Mouse (Mus musculus): ENCODE measurements around the gene Rps5. TPM values are rescaled to one million over a fixed set of nuclear protein-coding genes. Genes with fewer than 3 reads are reported as not detected.

The Rps5 gene
- polyA plus RNA-seq, 1 experiment from 2014 or later = 561 TPM

GRCm38 (mm10) chr7:12887585-12887984 lies 34.5 kb upstream of the Rps5 start:
- TF ChIP-seq CTCF (IDR thresholded peaks at IDR 0.05; ENCODE audit: low read depth) = no peak
- no peak overlapping the region for H3K4me3 ChIP-seq (ENCODE audit: low read depth, low read length)
- no peak overlapping the region for H3K27ac ChIP-seq (ENCODE audit: low read depth, low read length)
- peaks cover 40% of the 10 kb centered on the region; the same call in 1 of the 2 replicates for H3K36me3 ChIP-seq (ENCODE audit: control insufficient read depth, insufficient read depth)
- no peak overlapping the region for H3K4me2 ChIP-seq (replicated peaks; ENCODE audit: low read depth)
- WGBS = 87% methylated on average over 5 of the region's 5 CpGs
- ATAC-seq = no peak
- H3K9me3 ChIP-seq (ENCODE audit: control insufficient read depth) = no peaks in the 10 kb centered on the region
- no peak overlapping the region for H3K9ac ChIP-seq (ENCODE audit: low read depth, low read length)
- H3K4me1 ChIP-seq (replicated peaks; ENCODE audit: control insufficient read depth, insufficient read depth, low read length) = no peaks in the 10 kb centered on the region
- H3K27me3 ChIP-seq (replicated peaks; ENCODE audit: control insufficient read depth, insufficient read depth, low read length) = no peaks in the 10 kb centered on the region

GRCm38 (mm10) chr7:12890928-12891327 lies 31.2 kb upstream of the Rps5 start:
- Histone ChIP-seq H3K4me3 (ENCODE audit: low read depth, low read length) (no peak overlapping the region), H3K36me3 (ENCODE audit: control insufficient read depth, insufficient read depth) (peaks cover 32% of the 10 kb centered on the region; the same call in 1 of the 2 replicates), H3K9ac (ENCODE audit: low read depth, low read length) (no peak overlapping the region), H3K9me3 (ENCODE audit: control insufficient read depth) (no peaks in the 10 kb centered on the region), H3K27ac (ENCODE audit: low read depth, low read length) (no peak overlapping the region), H3K4me1 (replicated peaks; ENCODE audit: control insufficient read depth, insufficient read depth, low read length) (no peaks in the 10 kb centered on the region), H3K27me3 (replicated peaks; ENCODE audit: control insufficient read depth, insufficient read depth, low read length) (no peaks in the 10 kb centered on the region), H3K4me2 (replicated peaks; ENCODE audit: low read depth) (no peak overlapping the region)
- ATAC-seq = no peak
- WGBS = 92% methylated on average over 14 of the region's 14 CpGs
- no peak for TF ChIP-seq CTCF (IDR thresholded peaks at IDR 0.05; ENCODE audit: low read depth)

GRCm38 (mm10) chr7:12891334-12891733 lies 30.8 kb upstream of the Rps5 start:
- H3K4me3 ChIP-seq (ENCODE audit: low read depth, low read length) = no peak overlapping the region
- ATAC-seq = no peak
- H3K27me3 ChIP-seq (replicated peaks; ENCODE audit: control insufficient read depth, insufficient read depth, low read length) = no peaks in the 10 kb centered on the region
- H3K36me3 ChIP-seq (ENCODE audit: control insufficient read depth, insufficient read depth) = peaks cover 28% of the 10 kb centered on the region; the same call in 1 of the 2 replicates
- no peak overlapping the region for H3K9ac ChIP-seq (ENCODE audit: low read depth, low read length)
- no peak for TF ChIP-seq CTCF (IDR thresholded peaks at IDR 0.05; ENCODE audit: low read depth)
- H3K4me2 ChIP-seq (replicated peaks; ENCODE audit: low read depth) = no peak overlapping the region
- H3K9me3 ChIP-seq (ENCODE audit: control insufficient read depth) = no peaks in the 10 kb centered on the region
- no peak overlapping the region for H3K27ac ChIP-seq (ENCODE audit: low read depth, low read length)
- no peaks in the 10 kb centered on the region for H3K4me1 ChIP-seq (replicated peaks; ENCODE audit: control insufficient read depth, insufficient read depth, low read length)
- WGBS = 79% methylated on average over 1 of the region's 1 CpGs

GRCm38 (mm10) chr7:12897655-12898410 lies 24.3 kb upstream of the Rps5 start, which contains the start of gene Zscan22:
Zscan22 (plus strand) TSS chr7:12897815.
- Histone ChIP-seq H3K27me3 (replicated peaks; ENCODE audit: control insufficient read depth, insufficient read depth, low read length) (no peaks in the 10 kb centered on the region), H3K4me1 (replicated peaks; ENCODE audit: control insufficient read depth, insufficient read depth, low read length) (peaks cover 5% of the 10 kb centered on the region; the same call in 1 of the 2 replicates), H3K9me3 (ENCODE audit: control insufficient read depth) (no peaks in the 10 kb centered on the region), H3K4me3 (ENCODE audit: low read depth, low read length) (peak within 1 kb of the TSS; percentile 55), H3K27ac (ENCODE audit: low read depth, low read length) (no peak within 1 kb of the TSS), H3K36me3 (ENCODE audit: control insufficient read depth, insufficient read depth) (no peaks in the 10 kb centered on the region), H3K4me2 (replicated peaks; ENCODE audit: low read depth) (peak within 1 kb of the TSS; percentile 62), H3K9ac (ENCODE audit: low read depth, low read length) (peak within 1 kb of the TSS; percentile 51)
- no peak for TF ChIP-seq CTCF (IDR thresholded peaks at IDR 0.05; ENCODE audit: low read depth)
- WGBS = 5% methylated on average over 36 of the region's 36 CpGs
- peak; percentile 100 for ATAC-seq

- TF ChIP-seq CTCF (IDR thresholded peaks at IDR 0.05; ENCODE audit: low read depth) = no peak
- H3K4me1 ChIP-seq (replicated peaks; ENCODE audit: control insufficient read depth, insufficient read depth, low read length) = peaks cover 5% of the 10 kb centered on the region; the same call in 1 of the 2 replicates
- peaks cover 16% of the 10 kb centered on the region for H3K36me3 ChIP-seq (ENCODE audit: control insufficient read depth, insufficient read depth)
- no peaks in the 10 kb centered on the region for H3K27me3 ChIP-seq (replicated peaks; ENCODE audit: control insufficient read depth, insufficient read depth, low read length)
- no peak overlapping the region for H3K4me2 ChIP-seq (replicated peaks; ENCODE audit: low read depth)
- H3K27ac ChIP-seq (ENCODE audit: low read depth, low read length) = no peak overlapping the region
- WGBS = 88% methylated on average over 5 of the region's 5 CpGs
- H3K9ac ChIP-seq (ENCODE audit: low read depth, low read length) = no peak overlapping the region
- no peak overlapping the region for H3K4me3 ChIP-seq (ENCODE audit: low read depth, low read length)
- H3K9me3 ChIP-seq (ENCODE audit: control insufficient read depth) = no peaks in the 10 kb centered on the region
- ATAC-seq = no peak
Measured at GRCm38 (mm10) chr7:12901517-12901916, 20.6 kb upstream of the Rps5 start.

GRCm38 (mm10) chr7:12903623-12904022 lies 18.5 kb upstream of the Rps5 start:
- TF ChIP-seq CTCF (IDR thresholded peaks at IDR 0.05; ENCODE audit: low read depth) = no peak
- H3K4me3 ChIP-seq (ENCODE audit: low read depth, low read length) = no peak overlapping the region
- no peak for ATAC-seq

More at GRCm38 (mm10) chr7:12903623-12904022, 18.5 kb upstream of the Rps5 start:
- Histone ChIP-seq H3K4me1 (replicated peaks; ENCODE audit: control insufficient read depth, insufficient read depth, low read length) (peaks cover under 1% of the 10 kb centered on the region; the same call in 1 of the 2 replicates), H3K4me2 (replicated peaks; ENCODE audit: low read depth) (no peak overlapping the region), H3K9ac (ENCODE audit: low read depth, low read length) (0 out of 2 replicates have a peak overlapping the region, but pooled peaks have one; percentile 3), H3K36me3 (ENCODE audit: control insufficient read depth, insufficient read depth) (peaks cover 26% of the 10 kb centered on the region), H3K27ac (ENCODE audit: low read depth, low read length) (no peak overlapping the region), H3K9me3 (ENCODE audit: control insufficient read depth) (no peaks in the 10 kb centered on the region), H3K27me3 (replicated peaks; ENCODE audit: control insufficient read depth, insufficient read depth, low read length) (no peaks in the 10 kb centered on the region)
- 63% methylated on average over 10 of the region's 10 CpGs for WGBS

Data from intestine, postnatal 0 days (tissue).